Mouse (Mus musculus): ENCODE measurements around the gene Zfp654. TPM values are rescaled to one million over a fixed set of nuclear protein-coding genes. Genes with fewer than 3 reads are reported as not detected.

Zfp654 gene
- polyA plus RNA-seq, 1 experiment from 2014 or later: 9.4 TPM

- WGBS: 63% methylated on average over 3 of the region's 3 CpGs
- DNase-seq (ENCODE audit: low spot score) (no peak), ATAC-seq (ENCODE audit: insufficient number of reproducible peaks, low FRiP score, low TSS enrichment, low read depth) (no peak)
- Histone ChIP-seq H3K27ac (replicated peaks; ENCODE audit: low read depth, low read length) (no peak overlapping the region), H3K4me2 (ENCODE audit: low read depth, severe bottlenecking) (no peak overlapping the region), H3K4me3 (ENCODE audit: low read depth, low read length) (no peak overlapping the region), H3K36me3 (ENCODE audit: control insufficient read depth, insufficient read depth, low read length) (no peaks in the 10 kb centered on the region), H3K9ac (ENCODE audit: low read length) (no peak overlapping the region), H3K4me1 (ENCODE audit: control insufficient read depth, insufficient read depth, low read length) (no peaks in the 10 kb centered on the region), H3K9me3 (ENCODE audit: control insufficient read depth, low read length) (no peaks in the 10 kb centered on the region), H3K27me3 (ENCODE audit: control insufficient read depth, insufficient read depth, low read length) (no peaks in the 10 kb centered on the region)
These were observed 97.3 kb downstream of the Zfp654 start for GRCm38 (mm10) chr16:64753990-64754742.

GRCm38 (mm10) chr16:64748237-64748636, 103.2 kb downstream of the Zfp654 start:
- ATAC-seq (ENCODE audit: insufficient number of reproducible peaks, low FRiP score, low TSS enrichment, low read depth) (no peak), DNase-seq (ENCODE audit: low spot score) (peak; percentile 86)
- H3K4me2 ChIP-seq (ENCODE audit: low read depth, severe bottlenecking): no peak overlapping the region
- 9% methylated on average over 10 of the region's 10 CpGs for WGBS
- H3K9me3 ChIP-seq (ENCODE audit: control insufficient read depth, low read length): no peaks in the 10 kb centered on the region
- H3K27ac ChIP-seq (replicated peaks; ENCODE audit: low read depth, low read length): no peak overlapping the region
- H3K9ac ChIP-seq (ENCODE audit: low read length): no peak overlapping the region
- no peaks in the 10 kb centered on the region for H3K4me1 ChIP-seq (ENCODE audit: control insufficient read depth, insufficient read depth, low read length)
- H3K27me3 ChIP-seq (ENCODE audit: control insufficient read depth, insufficient read depth, low read length): no peaks in the 10 kb centered on the region
- H3K4me3 ChIP-seq (ENCODE audit: low read depth, low read length): no peak overlapping the region
- H3K36me3 ChIP-seq (ENCODE audit: control insufficient read depth, insufficient read depth, low read length): no peaks in the 10 kb centered on the region

GRCm38 (mm10) chr16:64745089-64745488, 106.4 kb downstream of the Zfp654 start:
- 83% methylated on average over 4 of the region's 4 CpGs for WGBS
- ATAC-seq (ENCODE audit: insufficient number of reproducible peaks, low FRiP score, low TSS enrichment, low read depth): no peak
- H3K9ac ChIP-seq (ENCODE audit: low read length): no peak overlapping the region

GRCm38 (mm10) chr16:64737289-64737688, 114.2 kb downstream of the Zfp654 start:
- no peak for ATAC-seq (ENCODE audit: insufficient number of reproducible peaks, low FRiP score, low TSS enrichment, low read depth)
- WGBS: 82% methylated on average over 5 of the region's 5 CpGs
- no peak for DNase-seq (ENCODE audit: low spot score)

More at GRCm38 (mm10) chr16:64745089-64745488, 106.4 kb downstream of the Zfp654 start:
- H3K4me1 ChIP-seq (ENCODE audit: control insufficient read depth, insufficient read depth, low read length): no peaks in the 10 kb centered on the region
- DNase-seq (ENCODE audit: low spot score): no peak
- no peak overlapping the region for H3K27ac ChIP-seq (replicated peaks; ENCODE audit: low read depth, low read length)
- no peak overlapping the region for H3K4me3 ChIP-seq (ENCODE audit: low read depth, low read length)
- no peaks in the 10 kb centered on the region for H3K27me3 ChIP-seq (ENCODE audit: control insufficient read depth, insufficient read depth, low read length)
- H3K36me3 ChIP-seq (ENCODE audit: control insufficient read depth, insufficient read depth, low read length): no peaks in the 10 kb centered on the region
- no peaks in the 10 kb centered on the region for H3K9me3 ChIP-seq (ENCODE audit: control insufficient read depth, low read length)
- no peak overlapping the region for H3K4me2 ChIP-seq (ENCODE audit: low read depth, severe bottlenecking)

More at GRCm38 (mm10) chr16:64737289-64737688, 114.2 kb downstream of the Zfp654 start:
- no peaks in the 10 kb centered on the region; the same call in 1 of the 2 replicates for H3K9me3 ChIP-seq (ENCODE audit: control insufficient read depth, low read length)
- H3K9ac ChIP-seq (ENCODE audit: low read length): no peak overlapping the region
- no peak overlapping the region for H3K4me3 ChIP-seq (ENCODE audit: low read depth, low read length)
- H3K4me2 ChIP-seq (ENCODE audit: low read depth, severe bottlenecking): no peak overlapping the region
- no peak overlapping the region for H3K27ac ChIP-seq (replicated peaks; ENCODE audit: low read depth, low read length)
- no peaks in the 10 kb centered on the region for H3K36me3 ChIP-seq (ENCODE audit: control insufficient read depth, insufficient read depth, low read length)
- no peaks in the 10 kb centered on the region for H3K4me1 ChIP-seq (ENCODE audit: control insufficient read depth, insufficient read depth, low read length)
- no peaks in the 10 kb centered on the region for H3K27me3 ChIP-seq (ENCODE audit: control insufficient read depth, insufficient read depth, low read length)

Other genes starting within 250 kb of the Zfp654 start
- not detected in 2 replicates for gene Csnka2ip, start 249.2 kb downstream of the Zfp654 start, polyA plus RNA-seq (2014; fragmentation: Nextera tagmentation; extraction: Ambion mirVana)
- 29.1 and 32.3 TPM in 2 replicates for gene 4930453N24Rik, start 80.5 kb downstream of the Zfp654 start, polyA plus RNA-seq (2014; fragmentation: Nextera tagmentation; extraction: Ambion mirVana)
- 119 and 120 TPM in 2 replicates for gene Cggbp1, start 344 bp upstream of the Zfp654 start, polyA plus RNA-seq (2014; fragmentation: Nextera tagmentation; extraction: Ambion mirVana)

Measured in limb, embryonic 11.5 days (tissue).